Mouse (Mus musculus) heart, embryonic 15.5 days (tissue): ENCODE measurements at regions not wholly inside any gene's neighbourhood (a gene's known extent, or its start where the extent isn't known, plus 50 kb on each side); places are given as distances from the start of the nearest gene placed in this dataset.
"Not testable (repeated sequence)": the region's sequence is repeated elsewhere in the genome, so short reads cannot be mapped to it uniquely, and the experiment has no call there.

Experiments used
- ATAC-seq: fragments of 200-750 bp; cut with Nextera tagmentation; replicated peaks from 2 replicates; pipeline ENCODE4 v1.8.0; 2017; ENCODE audit warnings: low read depth, moderate TSS enrichment; ENCODE audit not compliant: insufficient number of reproducible peaks, insufficient read depth, low FRiP score
- H3K27ac ChIP-seq: fragments of 300-500 bp; sonication (generic); 2 replicates; pipeline ENCODE4 v1.5.1; 2015; ENCODE audit warnings: mild to moderate bottlenecking, inconsistent platforms
- H3K27me3 ChIP-seq: fragments of 300-500 bp; sonication (generic); 2 replicates; pipeline ENCODE4 v1.6.1; 2015; ENCODE audit warnings: inconsistent platforms
- H3K36me3 ChIP-seq: fragments of 300-500 bp; sonication (generic); 2 replicates; pipeline ENCODE4 v1.6.1; 2015; ENCODE audit warnings: mild to moderate bottlenecking, inconsistent platforms
- H3K4me1 ChIP-seq: fragments of 300-500 bp; sonication (generic); replicated peaks from 2 replicates; pipeline ENCODE4 v1.6.1; 2015; ENCODE audit warnings: inconsistent platforms
- H3K4me2 ChIP-seq: fragments of 300-500 bp; sonication (generic); 2 replicates; pipeline ENCODE4 v1.6.1; 2015; ENCODE audit warnings: inconsistent platforms, mild to moderate bottlenecking, moderate library complexity
- H3K4me3 ChIP-seq: fragments of 300-500 bp; sonication (generic); 2 replicates; pipeline ENCODE4 v1.5.1; 2015; ENCODE audit warnings: mild to moderate bottlenecking, inconsistent platforms
- H3K9ac ChIP-seq: fragments of 300-500 bp; sonication (generic); 2 replicates; pipeline ENCODE4 v1.6.1; 2015; ENCODE audit warnings: mild to moderate bottlenecking, inconsistent platforms
- H3K9me3 ChIP-seq: fragments of 300-500 bp; sonication (generic); replicated peaks from 2 replicates; pipeline ENCODE4 v1.6.1; 2016; ENCODE audit warnings: inconsistent platforms
- WGBS: fragments of 180-500 bp; shearing (Covaris S2); methylation state at CpG from one replicate; pipeline ENCODE4 v1.1.7; 2015; ENCODE audit warnings: mixed read lengths; 5-methylcytosine and 5-hydroxymethylcytosine counted together

- Histone ChIP-seq H3K27me3 (no peaks in the 10 kb centered on the region), H3K9me3 (no peaks in the 10 kb centered on the region), H3K4me1 (no peaks in the 10 kb centered on the region), H3K4me2 (no peak overlapping the region), H3K27ac (no peak overlapping the region), H3K4me3 (no peak overlapping the region), H3K9ac (no peak overlapping the region), H3K36me3 (no peaks in the 10 kb centered on the region)
- ATAC-seq, result no peak
- WGBS, result 39% methylated on average over 5 of the region's 5 CpGs
Observed at GRCm38 (mm10) chr8:100038931-100039330, 622.7 kb upstream of the Cdh8 start.

GRCm38 (mm10) chr8:100034474-100034873 is 618.2 kb upstream of the Cdh8 start:
- Histone ChIP-seq H3K4me2 (no peak overlapping the region), H3K27ac (no peak overlapping the region), H3K9me3 (no peaks in the 10 kb centered on the region), H3K4me1 (no peaks in the 10 kb centered on the region), H3K9ac (no peak overlapping the region), H3K4me3 (no peak overlapping the region), H3K27me3 (no peaks in the 10 kb centered on the region), H3K36me3 (no peaks in the 10 kb centered on the region)
- no peak for ATAC-seq
- WGBS, result 71% methylated on average over 4 of the region's 4 CpGs

- H3K9ac ChIP-seq, result not testable (repeated sequence)
- 94% methylated on average over 23 of the region's 23 CpGs for WGBS
Observed at GRCm38 (mm10) chr8:100030358-100030757, 614.1 kb upstream of the Cdh8 start.

GRCm38 (mm10) chr8:100015638-100016037 is 599.4 kb upstream of the Cdh8 start:
- WGBS, result 73% methylated on average over 1 of the region's 1 CpGs
- Histone ChIP-seq H3K36me3 (no peaks in the 10 kb centered on the region), H3K4me2 (no peak overlapping the region), H3K27me3 (no peaks in the 10 kb centered on the region), H3K4me3 (no peak overlapping the region), H3K9me3 (no peaks in the 10 kb centered on the region), H3K4me1 (no peaks in the 10 kb centered on the region), H3K27ac (no peak overlapping the region), H3K9ac (no peak overlapping the region)
- ATAC-seq, result no peak

More at GRCm38 (mm10) chr8:100030358-100030757, 614.1 kb upstream of the Cdh8 start:
- H3K4me3 ChIP-seq, ATAC-seq, H3K4me2 ChIP-seq, H3K9me3 ChIP-seq, H3K36me3 ChIP-seq, H3K27me3 ChIP-seq, H3K27ac ChIP-seq, H3K4me1 ChIP-seq: not testable (repeated sequence)

- Histone ChIP-seq H3K4me3 (no peak overlapping the region), H3K36me3 (no peaks in the 10 kb centered on the region), H3K9me3 (no peaks in the 10 kb centered on the region), H3K9ac (no peak overlapping the region), H3K4me1 (no peaks in the 10 kb centered on the region), H3K27ac (no peak overlapping the region), H3K4me2 (no peak overlapping the region), H3K27me3 (no peaks in the 10 kb centered on the region)
- no peak for ATAC-seq
- 71% methylated on average over 1 of the region's 1 CpGs for WGBS
Observed at GRCm38 (mm10) chr8:99999554-99999953, 583.3 kb upstream of the Cdh8 start.

GRCm38 (mm10) chr8:99983696-99984095 is 567.4 kb upstream of the Cdh8 start:
- H3K27ac ChIP-seq, result no peak overlapping the region
- H3K36me3 ChIP-seq, result no peaks in the 10 kb centered on the region
- no peaks in the 10 kb centered on the region for H3K4me1 ChIP-seq
- ATAC-seq, result no peak
- H3K27me3 ChIP-seq, result no peaks in the 10 kb centered on the region
- no peaks in the 10 kb centered on the region for H3K9me3 ChIP-seq
- WGBS, result 45% methylated on average over 4 of the region's 5 CpGs
- H3K4me2 ChIP-seq, result no peak overlapping the region
- no peak overlapping the region for H3K9ac ChIP-seq
- H3K4me3 ChIP-seq, result no peak overlapping the region

GRCm38 (mm10) chr8:99954697-99955096 is 538.4 kb upstream of the Cdh8 start:
- H3K27me3 ChIP-seq, result no peaks in the 10 kb centered on the region
- no peak overlapping the region for H3K27ac ChIP-seq
- H3K36me3 ChIP-seq, result no peaks in the 10 kb centered on the region
- H3K9ac ChIP-seq, result no peak overlapping the region
- no peaks in the 10 kb centered on the region for H3K9me3 ChIP-seq
- H3K4me1 ChIP-seq, result no peaks in the 10 kb centered on the region
- no peak for ATAC-seq
- H3K4me2 ChIP-seq, result no peak overlapping the region
- no peak overlapping the region for H3K4me3 ChIP-seq

GRCm38 (mm10) chr8:99953876-99954275 is 537.6 kb upstream of the Cdh8 start:
- Histone ChIP-seq H3K36me3 (no peaks in the 10 kb centered on the region), H3K27me3 (no peaks in the 10 kb centered on the region), H3K4me1 (no peaks in the 10 kb centered on the region), H3K9ac (no peak overlapping the region), H3K4me2 (no peak overlapping the region), H3K27ac (no peak overlapping the region), H3K4me3 (no peak overlapping the region), H3K9me3 (no peaks in the 10 kb centered on the region)
- peak; percentile 35; the same call in 1 of the 2 replicates for ATAC-seq

GRCm38 (mm10) chr8:99933159-99933558 is 516.9 kb upstream of the Cdh8 start:
- no peak for ATAC-seq
- 77% methylated on average over 5 of the region's 5 CpGs for WGBS

More at GRCm38 (mm10) chr8:99933159-99933558, 516.9 kb upstream of the Cdh8 start:
- Histone ChIP-seq H3K27me3 (no peaks in the 10 kb centered on the region), H3K4me2 (no peak overlapping the region), H3K36me3 (no peaks in the 10 kb centered on the region), H3K9ac (no peak overlapping the region), H3K27ac (no peak overlapping the region), H3K4me1 (no peaks in the 10 kb centered on the region), H3K9me3 (no peaks in the 10 kb centered on the region), H3K4me3 (no peak overlapping the region)
